Mouse (Mus musculus): ENCODE results near the gene Gnai2.
"Not testable (repeated sequence)": the region's sequence is repeated elsewhere in the genome, so short reads cannot be mapped to it uniquely, and the experiment has no call there.

The Gnai2 gene

GRCm38 (mm10) chr9:107587833-107588639 lies 47.1 kb downstream of the Gnai2 start:
- DNase-seq (ENCODE audit: low spot score): peak; percentile 62

- DNase-seq (ENCODE audit: low spot score): peak; percentile 98
These were observed 48.0 kb downstream of the Gnai2 start, which contains the start of gene Ifrd2 for GRCm38 (mm10) chr9:107586974-107587832. Gene Ifrd2 (plus strand): TSS chr9:107587642.

GRCm38 (mm10) chr9:107586504-107586903 lies 48.7 kb downstream of the Gnai2 start:
- DNase-seq (ENCODE audit: low spot score): no peak

- no peak for DNase-seq (ENCODE audit: low spot score)
These were observed 52.0 kb downstream of the Gnai2 start for GRCm38 (mm10) chr9:107583174-107583573.

- no peak for DNase-seq (ENCODE audit: low spot score)
These were observed 52.6 kb downstream of the Gnai2 start for GRCm38 (mm10) chr9:107582509-107583062.

GRCm38 (mm10) chr9:107581584-107581983 lies 53.6 kb downstream of the Gnai2 start:
- no peak for DNase-seq (ENCODE audit: low spot score)

GRCm38 (mm10) chr9:107580501-107581317 lies 54.5 kb downstream of the Gnai2 start, which contains the start of gene Hyal3:
Gene Hyal3 (plus strand): TSS chr9:107580818.
- peak; percentile 76 for DNase-seq (ENCODE audit: low spot score)

- no peak for DNase-seq (ENCODE audit: low spot score)
These were observed 55.9 kb downstream of the Gnai2 start for GRCm38 (mm10) chr9:107579023-107579900.

GRCm38 (mm10) chr9:107578587-107578986 lies 56.6 kb downstream of the Gnai2 start, which contains the start of gene Naa80:
Gene Naa80 (plus strand): TSS chr9:107578887.
- no peak for DNase-seq (ENCODE audit: low spot score)

- DNase-seq (ENCODE audit: low spot score): no peak
These were observed 57.3 kb downstream of the Gnai2 start for GRCm38 (mm10) chr9:107577871-107578270.

GRCm38 (mm10) chr9:107576357-107577107 lies 58.6 kb downstream of the Gnai2 start, which contains the start of gene Hyal1:
Gene Hyal1 (plus strand): TSS chr9:107576927.
- peak; percentile 82 for DNase-seq (ENCODE audit: low spot score)

- DNase-seq (ENCODE audit: low spot score): no peak
These were observed 59.4 kb downstream of the Gnai2 start for GRCm38 (mm10) chr9:107575579-107576356.

- DNase-seq (ENCODE audit: low spot score): not testable (repeated sequence)
These were observed 61.4 kb downstream of the Gnai2 start for GRCm38 (mm10) chr9:107573774-107574173.

GRCm38 (mm10) chr9:107572327-107572662 lies 62.9 kb downstream of the Gnai2 start:
- DNase-seq (ENCODE audit: low spot score): no peak

GRCm38 (mm10) chr9:107571534-107572326 lies 63.4 kb downstream of the Gnai2 start:
- no peak for DNase-seq (ENCODE audit: low spot score)

GRCm38 (mm10) chr9:107570845-107571244 lies 64.3 kb downstream of the Gnai2 start:
- DNase-seq (ENCODE audit: low spot score): no peak

GRCm38 (mm10) chr9:107570016-107570415 lies 65.2 kb downstream of the Gnai2 start:
- no peak for DNase-seq (ENCODE audit: low spot score)

GRCm38 (mm10) chr9:107569270-107569669 lies 65.9 kb downstream of the Gnai2 start:
- DNase-seq (ENCODE audit: low spot score): no peak
